Mouse (Mus musculus): ENCODE results near the gene Dnase2a.

DNA sequence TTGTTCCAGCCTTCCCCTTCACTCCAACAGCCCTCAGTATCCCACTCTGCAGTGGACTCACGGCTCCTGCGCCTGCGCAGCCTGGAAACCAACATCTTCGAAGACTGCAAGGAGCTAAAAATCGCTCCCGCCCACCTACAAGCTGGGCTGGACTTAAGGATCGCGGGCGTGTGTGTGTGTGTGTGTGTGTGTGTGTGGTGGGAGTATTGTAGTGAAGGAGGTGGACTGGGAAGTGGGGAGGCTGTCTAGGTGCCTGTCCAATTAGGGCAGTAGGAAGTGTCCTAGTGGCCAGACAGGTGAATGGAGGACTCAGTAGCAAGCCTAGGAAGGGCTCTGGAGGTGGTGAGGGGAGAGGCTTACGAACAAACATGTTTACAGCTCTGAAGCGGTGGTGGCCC lies 36.9 kb downstream of the Dnase2a start:
- TF ChIP-seq CTCF (IDR thresholded peaks at IDR 0.05; ENCODE audit: control insufficient read depth, insufficient read depth, insufficient read length) (no peak), MAX (IDR thresholded peaks at IDR 0.05) (no peak), USF1 (IDR thresholded peaks at IDR 0.05; ENCODE audit: low read depth) (no peak), FOSL1 (IDR thresholded peaks at IDR 0.05; ENCODE audit: insufficient read depth, low read length, poor library complexity, severe bottlenecking) (no peak), MYOD1 (IDR thresholded peaks at IDR 0.05; ENCODE audit: control insufficient read depth, insufficient read length, low read depth) (no peak), CEBPB (IDR thresholded peaks at IDR 0.05; ENCODE audit: low read depth) (no peak), MYOG (IDR thresholded peaks at IDR 0.05; ENCODE audit: control insufficient read depth, extremely low read depth, insufficient read length) (no peak)
